Mouse (Mus musculus) embryonic facial prominence, embryonic 13.5 days (tissue): ENCODE measurements at regions not wholly inside any gene's neighbourhood (a gene's known extent, or its start where the extent isn't known, plus 50 kb on each side); places are given as distances from the start of the nearest gene placed in this dataset.
"Not testable (repeated sequence)": the region's sequence is repeated elsewhere in the genome, so short reads cannot be mapped to it uniquely, and the experiment has no call there.

Source experiments
- ATAC-seq: fragments of 200-750 bp; cut with Nextera tagmentation; 2 replicates; pipeline ENCODE4 v1.8.0; 2017; ENCODE audit warnings: low read depth; ENCODE audit not compliant: insufficient number of reproducible peaks, insufficient read depth, low FRiP score, low TSS enrichment
- H3K27ac ChIP-seq: fragments of 300-500 bp; sonication (generic); 2 replicates; pipeline ENCODE4 v1.5.1; 2015; ENCODE audit warnings: moderate library complexity, mild to moderate bottlenecking, inconsistent platforms
- H3K27me3 ChIP-seq: fragments of 300-500 bp; sonication (generic); 2 replicates; pipeline ENCODE4 v1.6.1; 2015; ENCODE audit warnings: mild to moderate bottlenecking, inconsistent platforms
- H3K36me3 ChIP-seq: fragments of 300-500 bp; sonication (generic); 2 replicates; pipeline ENCODE4 v1.6.1; 2015; ENCODE audit warnings: mild to moderate bottlenecking, inconsistent platforms
- H3K4me1 ChIP-seq: fragments of 300-500 bp; sonication (generic); 2 replicates; pipeline ENCODE4 v1.6.1; 2015; ENCODE audit warnings: inconsistent platforms
- H3K4me2 ChIP-seq: fragments of 300-500 bp; sonication (generic); 2 replicates; pipeline ENCODE4 v1.6.1; 2015; ENCODE audit warnings: moderate library complexity, mild to moderate bottlenecking, inconsistent platforms
- H3K4me3 ChIP-seq: fragments of 300-500 bp; sonication (generic); 2 replicates; pipeline ENCODE4 v1.5.1; 2015; ENCODE audit warnings: mild to moderate bottlenecking, inconsistent platforms
- H3K9ac ChIP-seq: fragments of 300-500 bp; sonication (generic); 2 replicates; pipeline ENCODE4 v1.6.1; 2015; ENCODE audit warnings: mild to moderate bottlenecking, inconsistent platforms
- H3K9me3 ChIP-seq: fragments of 300-500 bp; sonication (generic); 2 replicates; pipeline ENCODE4 v1.6.1; 2016; ENCODE audit warnings: inconsistent platforms
- WGBS: fragments of 180-500 bp; shearing (Covaris S2); methylation state at CpG from one replicate; pipeline ENCODE4 v1.1.7; 2015; ENCODE audit warnings: mixed read lengths; 5-methylcytosine and 5-hydroxymethylcytosine counted together

GRCm38 (mm10) chr6:73587686-73588085, 118.2 kb upstream of the 4931417E11Rik start:
- no peaks in the 10 kb centered on the region for H3K4me1 ChIP-seq
- WGBS = 78% methylated on average over 2 of the region's 2 CpGs

GRCm38 (mm10) chr6:73576708-73577107, 107.2 kb upstream of the 4931417E11Rik start:
- no peaks in the 10 kb centered on the region for H3K4me1 ChIP-seq
- H3K9ac ChIP-seq = no peak overlapping the region
- no peak overlapping the region for H3K4me2 ChIP-seq
- no peaks in the 10 kb centered on the region for H3K27me3 ChIP-seq
- 62% methylated on average over 2 of the region's 2 CpGs for WGBS
- no peaks in the 10 kb centered on the region for H3K9me3 ChIP-seq
- H3K4me3 ChIP-seq = no peak overlapping the region
- H3K27ac ChIP-seq = no peak overlapping the region
- ATAC-seq = no peak
- no peaks in the 10 kb centered on the region for H3K36me3 ChIP-seq

More at GRCm38 (mm10) chr6:73587686-73588085, 118.2 kb upstream of the 4931417E11Rik start:
- Histone ChIP-seq H3K27me3 (no peaks in the 10 kb centered on the region), H3K9ac (no peak overlapping the region), H3K9me3 (no peaks in the 10 kb centered on the region), H3K36me3 (no peaks in the 10 kb centered on the region), H3K4me2 (no peak overlapping the region), H3K4me3 (no peak overlapping the region), H3K27ac (no peak overlapping the region)
- ATAC-seq = no peak

- no peak overlapping the region for H3K27ac ChIP-seq
- 86% methylated on average over 2 of the region's 2 CpGs for WGBS
- H3K27me3 ChIP-seq = no peaks in the 10 kb centered on the region
- no peaks in the 10 kb centered on the region for H3K4me1 ChIP-seq
- no peak overlapping the region for H3K9ac ChIP-seq
- no peak overlapping the region for H3K4me2 ChIP-seq
- no peaks in the 10 kb centered on the region for H3K9me3 ChIP-seq
- H3K36me3 ChIP-seq = no peaks in the 10 kb centered on the region
- no peak for ATAC-seq
- no peak overlapping the region for H3K4me3 ChIP-seq
These were observed 90.5 kb upstream of the 4931417E11Rik start for GRCm38 (mm10) chr6:73560000-73560399.

GRCm38 (mm10) chr6:73530559-73530958, 61.1 kb upstream of the 4931417E11Rik start:
- Histone ChIP-seq H3K36me3 (no peaks in the 10 kb centered on the region), H3K4me3 (no peak overlapping the region), H3K9ac (no peak overlapping the region), H3K27ac (no peak overlapping the region), H3K4me1 (no peaks in the 10 kb centered on the region), H3K27me3 (no peaks in the 10 kb centered on the region), H3K9me3 (no peaks in the 10 kb centered on the region), H3K4me2 (no peak overlapping the region)
- 78% methylated on average over 1 of the region's 1 CpGs for WGBS
- ATAC-seq = no peak

GRCm38 (mm10) chr6:73530098-73530497, 60.6 kb upstream of the 4931417E11Rik start:
- no peak overlapping the region for H3K9ac ChIP-seq
- WGBS = 91% methylated on average over 1 of the region's 1 CpGs
- H3K36me3 ChIP-seq = no peaks in the 10 kb centered on the region
- H3K27me3 ChIP-seq = no peaks in the 10 kb centered on the region
- no peak overlapping the region for H3K4me2 ChIP-seq
- no peak overlapping the region for H3K4me3 ChIP-seq
- no peaks in the 10 kb centered on the region for H3K4me1 ChIP-seq
- no peaks in the 10 kb centered on the region for H3K9me3 ChIP-seq
- no peak overlapping the region for H3K27ac ChIP-seq
- no peak for ATAC-seq

- no peaks in the 10 kb centered on the region for H3K9me3 ChIP-seq
- no peaks in the 10 kb centered on the region for H3K4me1 ChIP-seq
- H3K27ac ChIP-seq = no peak overlapping the region
- 70% methylated on average over 9 of the region's 9 CpGs for WGBS
- H3K4me2 ChIP-seq = no peak overlapping the region
- no peak overlapping the region for H3K4me3 ChIP-seq
- ATAC-seq = no peak
- H3K9ac ChIP-seq = no peak overlapping the region
- H3K36me3 ChIP-seq = no peaks in the 10 kb centered on the region
- H3K27me3 ChIP-seq = no peaks in the 10 kb centered on the region
These were observed 54.2 kb upstream of the 4931417E11Rik start for GRCm38 (mm10) chr6:73523658-73524057.

- H3K9me3 ChIP-seq, H3K4me3 ChIP-seq, ATAC-seq, H3K27me3 ChIP-seq, H3K27ac ChIP-seq, H3K4me2 ChIP-seq, H3K36me3 ChIP-seq, H3K4me1 ChIP-seq, H3K9ac ChIP-seq: not testable (repeated sequence)
- WGBS = 84% methylated on average over 4 of the region's 4 CpGs
These were observed 50.4 kb upstream of the 4931417E11Rik start for GRCm38 (mm10) chr6:73519894-73520293.
